Mouse (Mus musculus) bone marrow macrophage, adult 2 months (primary cell): Measurements from ENCODE around the gene Aatk.

Experiments used
- CTCF ChIP-seq: IDR thresholded peaks from 2 replicates; pipeline ENCODE4 v1.5.1; 2012; ENCODE audit warnings: low read depth, mild to moderate bottlenecking, low read length, moderate library complexity
- POLR2A ChIP-seq: IDR thresholded peaks from 2 replicates; pipeline ENCODE4 v1.6.1; 2012; ENCODE audit warnings: mild to moderate bottlenecking, low read depth, low read length, borderline replicate concordance

DNA sequence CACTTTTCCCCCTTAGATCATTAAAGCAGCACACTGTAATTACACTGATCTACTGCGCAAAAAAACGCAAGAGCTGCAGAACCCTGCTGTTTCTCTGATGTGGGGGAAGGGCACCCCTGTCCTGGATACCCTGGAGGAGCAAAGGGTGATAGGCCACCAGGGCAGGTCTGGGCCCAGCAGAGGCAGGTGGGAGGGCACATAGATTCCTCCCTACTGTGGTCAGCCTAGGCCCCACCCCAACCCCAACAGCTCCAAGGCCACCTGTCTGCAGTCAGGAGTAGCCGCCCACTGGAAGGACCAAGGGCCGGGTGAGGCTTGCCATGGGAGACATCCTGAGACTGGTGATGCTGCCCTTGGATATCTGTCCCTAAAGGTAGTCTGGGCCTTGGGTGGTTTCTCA is 1.6 kb downstream of the Aatk start:
- TF ChIP-seq POLR2A = no peak
- TF ChIP-seq CTCF = no peak
